Mouse (Mus musculus): ENCODE results near the gene Cpa1.

Cpa1 gene

GRCm38 (mm10) chr6:30674714-30675280 is 35.8 kb downstream of the Cpa1 start:
- DNase-seq, result no peak

- DNase-seq, result no peak
These were observed 36.3 kb downstream of the Cpa1 start for GRCm38 (mm10) chr6:30675281-30675771.

GRCm38 (mm10) chr6:30676506-30676905 is 37.5 kb downstream of the Cpa1 start:
- no peak for DNase-seq

- DNase-seq, result no peak
These were observed 38.6 kb downstream of the Cpa1 start for GRCm38 (mm10) chr6:30677591-30677990.

- no peak for DNase-seq
These were observed 39.5 kb downstream of the Cpa1 start for GRCm38 (mm10) chr6:30678482-30678881.

GRCm38 (mm10) chr6:30679567-30679966 is 40.5 kb downstream of the Cpa1 start:
- no peak for DNase-seq

GRCm38 (mm10) chr6:30680442-30680841 is 41.4 kb downstream of the Cpa1 start:
- no peak for DNase-seq

GRCm38 (mm10) chr6:30681935-30682900 is 43.2 kb downstream of the Cpa1 start:
- DNase-seq, result no peak

- no peak for DNase-seq
These were observed 45.6 kb downstream of the Cpa1 start for GRCm38 (mm10) chr6:30684570-30684969.

- no peak for DNase-seq
These were observed 48.2 kb downstream of the Cpa1 start for GRCm38 (mm10) chr6:30687198-30687597.

GRCm38 (mm10) chr6:30692826-30693225 is 53.8 kb downstream of the Cpa1 start:
- DNase-seq, result no peak

- DNase-seq, result peak; percentile 98
These were observed 54.5 kb downstream of the Cpa1 start, which contains the start of gene Cep41 for GRCm38 (mm10) chr6:30693350-30693991. TSS of gene Cep41 (minus strand) at chr6:30693749.

- no peak for DNase-seq
These were observed 55.2 kb downstream of the Cpa1 start for GRCm38 (mm10) chr6:30694209-30694608.

All from B cell, adult 2 months (primary cell).